Mouse (Mus musculus) E14TG2a.4 (cell line): ENCODE measurements at regions not wholly inside any gene's neighbourhood (a gene's known extent, or its start where the extent isn't known, plus 50 kb on each side); places are given as distances from the start of the nearest gene placed in this dataset.

Experiments
- H3K27me3 ChIP-seq: 2 replicates; pipeline ENCODE4 v1.6.1; 2014; ENCODE audit warnings: low read length, control low read depth; ENCODE audit not compliant: insufficient read depth
- H3K36me3 ChIP-seq: 2 replicates; pipeline ENCODE4 v1.6.1; 2014; ENCODE audit warnings: low read length, control low read depth; ENCODE audit not compliant: insufficient read depth
- H3K4me1 ChIP-seq: replicated peaks from 2 replicates; pipeline ENCODE4 v1.6.1; 2014; ENCODE audit warnings: low read depth, low read length, control low read depth
- H3K4me3 ChIP-seq: replicated peaks from 2 replicates; pipeline ENCODE4 v1.5.1; 2014; ENCODE audit warnings: mild to moderate bottlenecking, low read length
- H3K9me3 ChIP-seq: 2 replicates; pipeline ENCODE4 v1.6.1; 2014; ENCODE audit warnings: low read length, control low read depth
- CTCF ChIP-seq: conservative IDR thresholded peaks from 2 replicates; pipeline ENCODE4 v1.5.1; 2014; ENCODE audit warnings: low read length
- NANOG ChIP-seq: IDR thresholded peaks from 2 replicates; pipeline ENCODE4 v1.6.1; 2014; ENCODE audit warnings: borderline replicate concordance, low read length, mixed read lengths
- POU5F1 ChIP-seq: IDR thresholded peaks from 2 replicates; pipeline ENCODE4 v1.6.1; 2014; ENCODE audit warnings: low read length, borderline replicate concordance

- Histone ChIP-seq H3K9me3 (no peaks in the 10 kb centered on the region), H3K4me3 (no peak overlapping the region), H3K4me1 (peaks cover 4% of the 10 kb centered on the region), H3K27me3 (peaks cover 25% of the 10 kb centered on the region), H3K36me3 (no peaks in the 10 kb centered on the region)
- TF ChIP-seq CTCF, result no peak
Measured at GRCm38 (mm10) chr13:30039791-30040190, 53.9 kb upstream of the E2f3 start.

GRCm38 (mm10) chr13:30036561-30036960 is 50.7 kb upstream of the E2f3 start:
- H3K36me3 ChIP-seq, result no peaks in the 10 kb centered on the region
- H3K4me1 ChIP-seq, result peaks cover 4% of the 10 kb centered on the region; the same call in 1 of the 2 replicates

GRCm38 (mm10) chr13:30036071-30036470 is 50.2 kb upstream of the E2f3 start:
- TF ChIP-seq CTCF (no peak), NANOG (no peak), POU5F1 (no peak)
- Histone ChIP-seq H3K4me1 (peaks cover 4% of the 10 kb centered on the region; the same call in 1 of the 2 replicates), H3K9me3 (no peaks in the 10 kb centered on the region), H3K4me3 (no peak overlapping the region), H3K36me3 (no peaks in the 10 kb centered on the region), H3K27me3 (peaks cover 15% of the 10 kb centered on the region)

More at GRCm38 (mm10) chr13:30036561-30036960, 50.7 kb upstream of the E2f3 start:
- TF ChIP-seq NANOG (no peak), POU5F1 (no peak), CTCF (no peak)
- Histone ChIP-seq H3K27me3 (peaks cover 19% of the 10 kb centered on the region), H3K9me3 (no peaks in the 10 kb centered on the region), H3K4me3 (no peak overlapping the region)
